Mouse (Mus musculus): ENCODE data around the gene Spin1. TPM values are rescaled to one million over a fixed set of nuclear protein-coding genes. Genes with fewer than 3 reads are reported as not detected.
"Not testable (repeated sequence)": the region's sequence is repeated elsewhere in the genome, so short reads cannot be mapped to it uniquely, and the experiment has no call there.

Gene Spin1
- polyA plus RNA-seq, 1 experiment from 2014 or later, result 131 TPM

- H3K27me3 ChIP-seq, result no peaks in the 10 kb centered on the region
- peak overlapping the region; percentile 98 for H3K9ac ChIP-seq
- peak overlapping the region; percentile 73 for H3K4me3 ChIP-seq
- peak overlapping the region; percentile 86 for H3K27ac ChIP-seq
- peaks cover 28% of the 10 kb centered on the region for H3K4me1 ChIP-seq
- peaks cover 15% of the 10 kb centered on the region for H3K36me3 ChIP-seq
- WGBS, result 5% methylated on average over 26 of the region's 26 CpGs
- ATAC-seq (ENCODE audit: low FRiP score, low read depth), result peak; percentile 22; the same call in 1 of the 2 replicates
- no peaks in the 10 kb centered on the region; the same call in 1 of the 2 replicates for H3K9me3 ChIP-seq
- H3K4me2 ChIP-seq (replicated peaks), result peak overlapping the region; percentile 95
These were observed 984 bp upstream of the Spin1 start for GRCm38 (mm10) chr13:51099560-51100232.

- H3K9ac ChIP-seq, result peak overlapping the region; percentile 98
- 1% methylated on average over 63 of the region's 89 CpGs for WGBS
- peak overlapping the region; percentile 73 for H3K4me3 ChIP-seq
- no peaks in the 10 kb centered on the region; the same call in 1 of the 2 replicates for H3K9me3 ChIP-seq
- ATAC-seq (ENCODE audit: low FRiP score, low read depth), result peak; percentile 76
- H3K4me2 ChIP-seq (replicated peaks), result peak overlapping the region; percentile 65
- peaks cover 23% of the 10 kb centered on the region for H3K36me3 ChIP-seq
- peak overlapping the region; percentile 95 for H3K27ac ChIP-seq
- H3K4me1 ChIP-seq, result peaks cover 28% of the 10 kb centered on the region
- no peaks in the 10 kb centered on the region for H3K27me3 ChIP-seq
These were observed 516 bp downstream of the Spin1 start for GRCm38 (mm10) chr13:51101016-51101776.

- Histone ChIP-seq H3K27ac (peak overlapping the region; percentile 95), H3K4me1 (peaks cover 28% of the 10 kb centered on the region), H3K9me3 (no peaks in the 10 kb centered on the region; the same call in 1 of the 2 replicates), H3K27me3 (no peaks in the 10 kb centered on the region), H3K4me2 (replicated peaks) (peak overlapping the region; percentile 65), H3K9ac (peak overlapping the region; percentile 98), H3K4me3 (peak overlapping the region; percentile 73), H3K36me3 (peaks cover 28% of the 10 kb centered on the region)
- no peak for ATAC-seq (ENCODE audit: low FRiP score, low read depth)
- 28% methylated on average over 11 of the region's 11 CpGs for WGBS
These were observed 1.1 kb downstream of the Spin1 start for GRCm38 (mm10) chr13:51101777-51102132.

GRCm38 (mm10) chr13:51103111-51103725, 2.5 kb downstream of the Spin1 start:
- H3K9ac ChIP-seq, result no peak overlapping the region
- ATAC-seq (ENCODE audit: low FRiP score, low read depth), result no peak
- H3K36me3 ChIP-seq, result peaks cover 31% of the 10 kb centered on the region
- H3K4me3 ChIP-seq, result peak overlapping the region; percentile 73; the same call in 1 of the 2 replicates
- H3K27ac ChIP-seq, result no peak overlapping the region
- WGBS, result 85% methylated on average over 9 of the region's 9 CpGs
- H3K9me3 ChIP-seq, result no peaks in the 10 kb centered on the region; the same call in 1 of the 2 replicates
- H3K4me2 ChIP-seq (replicated peaks), result peak overlapping the region; percentile 65
- H3K4me1 ChIP-seq, result peaks cover 28% of the 10 kb centered on the region
- H3K27me3 ChIP-seq, result no peaks in the 10 kb centered on the region

- H3K27ac ChIP-seq, result no peak overlapping the region
- no peaks in the 10 kb centered on the region for H3K27me3 ChIP-seq
- peaks cover 8% of the 10 kb centered on the region; the same call in 1 of the 2 replicates for H3K9me3 ChIP-seq
- peaks cover 22% of the 10 kb centered on the region for H3K4me1 ChIP-seq
- H3K9ac ChIP-seq, result no peak overlapping the region
- WGBS, result 95% methylated on average over 9 of the region's 9 CpGs
- no peak for ATAC-seq (ENCODE audit: low FRiP score, low read depth)
- no peak overlapping the region for H3K4me3 ChIP-seq
- H3K4me2 ChIP-seq (replicated peaks), result no peak overlapping the region
- H3K36me3 ChIP-seq, result peaks cover 37% of the 10 kb centered on the region
These were observed 3.4 kb downstream of the Spin1 start for GRCm38 (mm10) chr13:51103861-51104650.

- Histone ChIP-seq H3K36me3 (peaks cover 55% of the 10 kb centered on the region), H3K9me3 (peaks cover 14% of the 10 kb centered on the region), H3K4me2 (replicated peaks) (no peak overlapping the region), H3K27ac (no peak overlapping the region), H3K4me3 (no peak overlapping the region), H3K27me3 (no peaks in the 10 kb centered on the region), H3K9ac (no peak overlapping the region), H3K4me1 (peaks cover 16% of the 10 kb centered on the region; the same call in 1 of the 2 replicates)
- WGBS, result 90% methylated on average over 3 of the region's 3 CpGs
- no peak for ATAC-seq (ENCODE audit: low FRiP score, low read depth)
These were observed 5.4 kb downstream of the Spin1 start for GRCm38 (mm10) chr13:51105861-51106655.

GRCm38 (mm10) chr13:51106816-51107215, 6.1 kb downstream of the Spin1 start:
- H3K27me3 ChIP-seq, result no peaks in the 10 kb centered on the region
- no peak for ATAC-seq (ENCODE audit: low FRiP score, low read depth)
- peaks cover 15% of the 10 kb centered on the region for H3K9me3 ChIP-seq
- H3K36me3 ChIP-seq, result peaks cover 62% of the 10 kb centered on the region
- no peak overlapping the region for H3K27ac ChIP-seq
- 96% methylated on average over 4 of the region's 4 CpGs for WGBS
- no peak overlapping the region for H3K4me3 ChIP-seq
- H3K4me1 ChIP-seq, result peaks cover 16% of the 10 kb centered on the region; the same call in 1 of the 2 replicates
- H3K4me2 ChIP-seq (replicated peaks), result no peak overlapping the region
- H3K9ac ChIP-seq, result no peak overlapping the region

- H3K9ac ChIP-seq, result no peak overlapping the region
- H3K36me3 ChIP-seq, result peaks cover 69% of the 10 kb centered on the region
- H3K4me1 ChIP-seq, result no peaks in the 10 kb centered on the region
- peaks cover 30% of the 10 kb centered on the region for H3K9me3 ChIP-seq
- no peaks in the 10 kb centered on the region for H3K27me3 ChIP-seq
- H3K4me2 ChIP-seq (replicated peaks), result no peak overlapping the region
- no peak for ATAC-seq (ENCODE audit: low FRiP score, low read depth)
- 89% methylated on average over 2 of the region's 2 CpGs for WGBS
- H3K4me3 ChIP-seq, result no peak overlapping the region
- no peak overlapping the region for H3K27ac ChIP-seq
These were observed 8.8 kb downstream of the Spin1 start for GRCm38 (mm10) chr13:51109517-51109916.

GRCm38 (mm10) chr13:51114398-51114797, 13.7 kb downstream of the Spin1 start:
- H3K27me3 ChIP-seq; H3K27ac ChIP-seq; H3K4me3 ChIP-seq; H3K9ac ChIP-seq; ATAC-seq (ENCODE audit: low FRiP score, low read depth); H3K4me2 ChIP-seq (replicated peaks): not testable (repeated sequence)
- H3K9me3 ChIP-seq, result peaks cover 22% of the 10 kb centered on the region
- peaks cover 45% of the 10 kb centered on the region for H3K36me3 ChIP-seq
- WGBS, result 67% methylated on average over 4 of the region's 4 CpGs
- H3K4me1 ChIP-seq, result peaks cover 24% of the 10 kb centered on the region

- 88% methylated on average over 3 of the region's 3 CpGs for WGBS
- no peak overlapping the region for H3K4me2 ChIP-seq (replicated peaks)
- no peak overlapping the region for H3K4me3 ChIP-seq
- no peak overlapping the region for H3K27ac ChIP-seq
- peaks cover 19% of the 10 kb centered on the region for H3K9me3 ChIP-seq
- H3K27me3 ChIP-seq, result no peaks in the 10 kb centered on the region
- H3K36me3 ChIP-seq, result peaks cover 32% of the 10 kb centered on the region
- ATAC-seq (ENCODE audit: low FRiP score, low read depth), result no peak
- no peak overlapping the region for H3K9ac ChIP-seq
- H3K4me1 ChIP-seq, result peaks cover 37% of the 10 kb centered on the region
These were observed 15.1 kb downstream of the Spin1 start for GRCm38 (mm10) chr13:51115762-51116161.

GRCm38 (mm10) chr13:51120734-51121133, 20.1 kb downstream of the Spin1 start:
- Histone ChIP-seq H3K9ac (no peak overlapping the region), H3K36me3 (peaks cover 23% of the 10 kb centered on the region), H3K27me3 (no peaks in the 10 kb centered on the region), H3K9me3 (no peaks in the 10 kb centered on the region), H3K4me2 (replicated peaks) (no peak overlapping the region), H3K4me3 (no peak overlapping the region), H3K4me1 (peaks cover 82% of the 10 kb centered on the region), H3K27ac (no peak overlapping the region)
- ATAC-seq (ENCODE audit: low FRiP score, low read depth), result no peak
- WGBS, result 56% methylated on average over 4 of the region's 4 CpGs
